Mouse (Mus musculus): ENCODE measurements around the gene Plcg1. TPM values are rescaled to one million over a fixed set of nuclear protein-coding genes. Genes with fewer than 3 reads are reported as not detected.

The Plcg1 gene
- total RNA-seq, 2 experiments from 2014 or later = 18.8 to 19.3 TPM

DNA sequence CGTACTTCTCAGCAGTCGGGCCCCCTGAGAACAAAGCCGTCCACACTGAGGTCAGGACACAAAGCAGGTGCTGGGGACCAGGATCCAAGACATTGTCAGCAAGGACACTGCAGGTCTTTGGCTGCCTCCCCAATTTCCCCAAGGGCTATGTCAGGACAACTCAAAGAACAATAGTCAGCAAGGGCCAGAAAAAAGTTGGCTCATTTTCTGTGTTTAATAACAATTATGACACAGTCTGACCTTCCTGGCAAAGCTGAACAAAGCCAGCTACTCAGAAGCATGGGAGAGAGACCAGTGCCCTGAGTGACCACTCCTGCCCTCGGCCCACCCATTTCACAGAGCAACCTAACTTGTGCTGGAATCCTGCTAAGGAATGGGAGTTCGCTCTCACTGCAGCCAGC, 35.3 kb downstream of the Plcg1 start:
- no peak for ATAC-seq (replicated peaks; ENCODE audit: low FRiP score, low TSS enrichment, poor library complexity, severe bottlenecking)

DNA sequence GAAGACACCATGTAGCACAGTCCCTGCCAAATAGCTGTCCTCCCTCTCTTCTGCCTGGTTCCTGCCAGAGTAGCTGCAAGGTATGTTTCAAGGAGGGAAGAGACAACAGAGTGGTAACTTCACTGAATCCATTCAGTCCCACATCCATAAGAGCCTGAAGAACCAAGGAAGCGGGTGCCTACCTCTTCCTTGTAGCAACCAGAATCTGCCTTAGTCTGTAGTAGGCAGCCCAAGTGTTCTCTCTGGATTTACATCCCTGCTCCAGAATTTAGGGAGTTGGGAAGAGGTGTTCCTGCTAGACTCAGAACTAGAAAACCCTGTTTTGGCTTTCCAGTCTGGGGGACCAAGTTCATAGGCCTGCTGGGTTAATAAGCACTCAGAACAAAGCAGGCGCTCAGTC, 36.1 kb downstream of the Plcg1 start:
- no peak for ATAC-seq (replicated peaks; ENCODE audit: low FRiP score, low TSS enrichment, poor library complexity, severe bottlenecking)

DNA sequence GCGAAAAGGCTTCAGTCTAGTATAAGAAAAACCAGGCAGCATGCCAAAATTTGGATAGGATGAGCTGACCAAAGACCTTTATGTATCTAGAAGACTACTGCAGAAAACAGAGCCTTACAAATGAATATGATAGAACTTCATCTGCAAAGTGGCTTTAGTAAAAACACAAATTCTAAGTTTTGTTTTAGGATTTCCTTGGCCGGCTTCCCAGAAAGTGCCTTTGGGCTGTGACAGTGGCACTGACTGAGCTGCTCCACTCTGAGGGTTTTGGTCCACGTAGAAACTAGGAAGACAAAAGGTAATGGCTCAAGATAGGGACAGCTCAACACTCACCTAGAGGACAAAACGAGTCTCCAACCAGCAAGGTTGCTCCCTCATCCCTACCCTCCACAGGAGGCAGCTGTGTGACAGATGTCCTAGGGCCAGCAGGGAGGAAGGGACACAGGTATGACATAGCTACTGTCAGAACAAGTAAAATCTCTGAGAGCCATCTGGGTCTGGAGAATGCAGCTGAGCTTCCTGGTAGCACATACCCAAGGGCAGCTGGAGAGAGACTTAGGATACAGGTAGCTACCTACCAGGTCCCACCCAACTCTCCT, 37.1 kb downstream of the Plcg1 start:
- no peak for ATAC-seq (replicated peaks; ENCODE audit: low FRiP score, low TSS enrichment, poor library complexity, severe bottlenecking)

DNA sequence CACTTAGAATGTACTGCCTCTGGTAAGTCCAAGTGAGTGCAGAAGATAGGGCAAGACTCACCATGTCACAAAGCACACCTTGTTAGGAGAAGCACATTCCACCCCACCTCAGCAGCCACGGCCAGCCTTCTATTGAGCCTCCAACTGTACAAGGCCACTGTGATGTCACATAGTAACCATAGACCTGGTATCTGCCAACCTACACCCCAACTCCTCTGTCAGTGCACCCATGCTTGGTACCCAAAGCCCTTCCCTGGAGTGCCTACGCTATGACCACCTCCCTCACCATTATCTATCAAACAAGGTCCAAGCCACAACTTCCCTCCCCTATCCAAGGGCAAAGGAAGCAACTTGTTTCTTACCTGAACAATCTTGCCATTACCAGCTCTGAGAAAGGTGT, 37.9 kb downstream of the Plcg1 start:
- no peak for ATAC-seq (replicated peaks; ENCODE audit: low FRiP score, low TSS enrichment, poor library complexity, severe bottlenecking)

DNA sequence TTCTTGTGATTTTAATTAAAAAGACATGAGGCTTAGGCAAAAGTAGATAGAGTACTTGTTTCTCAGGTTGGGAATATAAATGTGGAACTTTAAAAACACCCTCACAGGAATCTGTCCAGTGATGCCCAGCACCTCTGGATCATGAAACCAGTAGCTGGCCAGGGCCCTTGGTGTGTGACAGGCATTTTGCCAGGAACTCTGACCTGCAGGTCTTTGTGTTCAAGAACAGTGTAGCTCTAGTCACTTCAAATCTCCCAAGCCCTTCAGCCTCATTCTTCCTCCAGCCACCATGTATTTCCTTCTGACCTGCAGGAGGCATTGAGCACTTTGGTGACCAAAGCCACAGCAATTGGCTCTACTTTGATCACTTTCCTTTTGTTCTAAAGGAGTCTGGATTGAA, 39.3 kb downstream of the Plcg1 start:
- no peak for ATAC-seq (replicated peaks; ENCODE audit: low FRiP score, low TSS enrichment, poor library complexity, severe bottlenecking)

DNA sequence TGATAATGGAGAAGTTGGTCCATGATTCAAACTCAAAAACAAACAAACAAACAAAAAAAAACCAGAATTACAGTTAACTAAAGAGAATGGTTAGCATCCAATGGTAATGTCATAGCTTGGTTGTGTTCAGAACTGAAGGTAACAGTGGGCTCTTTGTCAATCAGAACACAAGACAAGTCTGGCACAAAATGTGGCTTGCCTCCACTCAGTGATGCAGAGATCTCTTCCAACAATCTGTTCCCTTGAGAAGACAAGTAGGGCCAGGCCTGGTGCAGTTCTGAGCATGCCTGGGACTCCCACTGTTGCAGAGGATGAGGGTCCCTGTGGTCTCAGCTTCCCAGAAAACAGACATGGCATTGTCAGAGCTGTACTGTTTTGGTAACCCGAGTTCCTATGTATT, 39.8 kb downstream of the Plcg1 start:
- ATAC-seq (replicated peaks; ENCODE audit: low FRiP score, low TSS enrichment, poor library complexity, severe bottlenecking) = no peak

DNA sequence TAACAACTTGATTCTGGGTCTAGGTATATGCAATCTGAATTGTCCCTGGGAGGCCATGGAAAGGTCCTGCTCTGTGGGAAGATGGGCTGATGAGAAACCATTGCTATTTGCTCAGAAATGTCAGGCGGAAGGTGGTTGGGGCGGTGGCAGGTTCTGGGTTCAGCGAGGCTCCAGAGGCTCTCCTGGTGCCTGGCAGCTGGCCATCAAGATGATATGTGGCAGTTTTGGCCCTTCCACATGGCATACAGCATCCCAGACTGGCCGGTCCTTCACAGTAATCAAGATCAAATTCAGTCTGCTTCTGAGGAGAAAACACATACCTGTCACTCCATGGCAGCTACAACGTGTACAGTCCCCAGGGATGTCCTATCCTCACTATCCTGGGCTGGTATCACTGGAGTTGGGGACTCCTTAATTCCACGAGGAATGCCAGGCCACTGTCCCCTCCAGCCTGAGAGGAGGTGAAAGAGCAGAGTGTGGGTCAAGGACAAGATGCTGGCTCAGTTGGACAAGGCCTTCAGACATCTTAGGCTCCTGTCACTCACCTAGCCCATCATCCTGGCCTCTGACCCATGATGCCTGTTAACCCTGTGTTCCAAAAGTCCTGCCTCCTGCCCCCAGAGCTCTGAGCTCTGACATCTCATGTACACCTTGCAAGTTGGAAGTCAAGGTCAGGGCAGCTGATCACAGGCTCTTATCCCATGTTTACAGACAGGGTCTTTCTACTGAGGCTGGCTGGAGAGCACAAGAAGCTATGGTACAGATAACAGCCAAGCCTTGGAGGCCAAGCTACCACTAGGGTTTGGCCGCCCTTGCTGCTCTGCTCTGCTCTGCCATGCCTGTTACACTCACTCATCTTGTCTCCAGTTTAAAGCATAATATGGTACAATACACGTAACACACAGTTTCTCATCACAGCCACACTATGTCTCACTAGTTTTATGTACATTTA, 40.5 kb downstream of the Plcg1 start:
- peak; percentile 53; the same call in 1 of the 2 replicates for ATAC-seq (replicated peaks; ENCODE audit: low FRiP score, low TSS enrichment, poor library complexity, severe bottlenecking)

DNA sequence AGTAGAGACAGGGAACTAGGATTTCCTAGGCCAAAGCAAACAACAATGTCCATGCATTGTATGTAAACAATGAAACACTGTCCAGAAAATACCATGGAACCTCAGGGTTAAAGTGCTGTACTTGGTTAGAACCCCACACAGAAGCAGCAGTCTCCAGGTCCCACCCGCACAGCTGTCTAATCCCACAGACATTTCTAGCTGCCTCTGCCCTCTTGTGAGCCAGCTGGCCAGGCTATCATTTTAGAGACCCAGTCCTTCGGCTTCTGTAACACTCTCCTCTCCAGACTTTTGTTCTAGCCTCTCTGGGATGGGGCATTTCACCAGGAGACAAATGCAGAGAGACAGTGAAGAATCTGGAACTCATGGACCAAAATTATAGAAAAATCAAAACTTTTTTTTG, 46.9 kb downstream of the Plcg1 start:
- ATAC-seq (replicated peaks; ENCODE audit: low FRiP score, low TSS enrichment, poor library complexity, severe bottlenecking) = no peak

DNA sequence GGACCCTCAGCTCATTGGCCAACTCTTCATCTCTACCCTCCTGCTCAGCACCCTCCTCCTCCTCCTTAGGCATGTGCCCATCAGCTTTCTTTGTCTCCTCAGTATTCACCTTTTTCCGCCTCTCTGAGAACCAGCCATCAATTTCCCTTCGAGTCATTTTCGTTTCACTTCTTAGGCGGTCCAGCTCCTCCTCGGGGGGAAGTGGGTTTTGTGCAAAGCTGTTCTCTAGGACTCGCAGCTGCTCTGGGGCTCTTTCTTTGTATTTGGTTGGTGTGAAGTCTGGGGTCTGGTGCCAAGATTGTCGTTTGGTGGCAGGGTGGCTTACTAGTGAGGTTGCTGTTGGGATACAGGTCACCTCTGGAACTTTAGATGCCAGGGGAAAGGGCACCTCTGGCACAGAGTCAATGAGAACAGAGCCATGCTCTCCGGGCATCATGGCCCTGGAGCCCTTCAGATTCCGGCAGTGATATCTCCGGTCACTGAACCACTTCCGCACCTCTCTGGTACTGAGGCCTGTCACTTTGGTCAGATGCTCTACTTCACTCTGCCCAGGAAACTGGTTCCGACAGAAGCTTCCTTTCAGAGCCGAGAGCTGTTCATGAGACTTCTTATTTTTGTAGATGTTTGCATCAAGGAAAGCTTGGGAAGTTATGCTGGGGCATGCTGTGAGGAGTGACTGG, 49.2 kb downstream of the Plcg1 start:
- no peak for ATAC-seq (replicated peaks; ENCODE audit: low FRiP score, low TSS enrichment, poor library complexity, severe bottlenecking)

DNA sequence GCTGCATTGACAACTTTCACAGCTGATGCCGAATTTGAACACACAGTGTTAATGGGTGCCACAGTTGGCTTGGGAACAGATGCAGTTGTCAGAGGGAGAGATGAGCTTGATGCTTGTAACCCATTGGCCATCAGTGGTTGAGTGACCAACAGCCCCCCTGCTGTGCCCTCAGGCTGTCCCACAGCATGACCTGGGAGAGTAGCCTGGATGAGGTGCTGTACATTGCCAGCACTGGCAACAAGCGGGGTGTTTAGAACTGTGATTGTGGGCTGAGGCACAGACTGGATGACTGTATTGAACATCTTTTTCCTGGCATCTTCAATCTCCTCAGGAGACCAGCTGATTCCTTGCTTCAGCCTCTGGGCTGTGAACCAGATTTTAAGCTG, 49.7 kb downstream of the Plcg1 start:
- ATAC-seq (replicated peaks; ENCODE audit: low FRiP score, low TSS enrichment, poor library complexity, severe bottlenecking) = no peak

DNA sequence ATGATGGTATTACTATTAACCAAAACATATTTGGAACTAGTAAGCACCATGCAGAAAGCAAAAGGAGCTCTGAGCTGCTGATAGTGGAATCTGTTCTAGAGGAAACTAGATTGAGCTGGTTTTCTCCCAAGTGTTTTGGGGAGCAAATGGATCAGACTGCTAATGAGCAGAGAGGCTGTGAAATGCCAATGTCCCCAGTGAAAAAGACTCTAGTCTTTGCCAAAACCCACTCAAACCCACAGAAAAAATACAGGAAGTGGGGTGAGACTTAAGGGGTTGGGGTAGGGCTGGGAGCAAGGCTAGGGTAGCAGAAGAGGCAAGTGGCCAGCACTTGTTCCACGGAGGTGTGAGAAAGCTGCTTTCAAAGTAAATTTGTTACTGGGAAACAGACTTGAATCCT, 55.2 kb downstream of the Plcg1 start:
- ATAC-seq (replicated peaks; ENCODE audit: low FRiP score, low TSS enrichment, poor library complexity, severe bottlenecking) = no peak

DNA sequence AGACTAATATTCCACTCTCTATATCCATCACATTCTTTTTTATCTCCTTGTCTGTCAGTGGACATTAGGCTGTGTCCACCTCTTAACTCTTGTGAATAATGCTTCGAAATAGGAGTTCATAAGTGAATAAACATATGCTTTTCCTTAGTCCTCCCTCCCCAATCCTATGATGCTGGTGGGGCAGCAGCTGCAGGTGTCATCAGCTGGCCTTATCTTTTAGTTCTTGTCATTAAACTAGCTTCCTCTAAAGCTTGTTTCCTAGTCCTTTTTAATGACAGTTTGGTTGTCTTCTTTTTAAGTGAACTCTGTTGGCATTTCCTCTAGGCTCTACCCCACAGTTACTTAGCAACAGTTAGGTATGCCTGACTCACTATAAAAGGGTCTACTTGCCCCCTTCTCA, 57.9 kb downstream of the Plcg1 start:
- ATAC-seq (replicated peaks; ENCODE audit: low FRiP score, low TSS enrichment, poor library complexity, severe bottlenecking) = no peak

DNA sequence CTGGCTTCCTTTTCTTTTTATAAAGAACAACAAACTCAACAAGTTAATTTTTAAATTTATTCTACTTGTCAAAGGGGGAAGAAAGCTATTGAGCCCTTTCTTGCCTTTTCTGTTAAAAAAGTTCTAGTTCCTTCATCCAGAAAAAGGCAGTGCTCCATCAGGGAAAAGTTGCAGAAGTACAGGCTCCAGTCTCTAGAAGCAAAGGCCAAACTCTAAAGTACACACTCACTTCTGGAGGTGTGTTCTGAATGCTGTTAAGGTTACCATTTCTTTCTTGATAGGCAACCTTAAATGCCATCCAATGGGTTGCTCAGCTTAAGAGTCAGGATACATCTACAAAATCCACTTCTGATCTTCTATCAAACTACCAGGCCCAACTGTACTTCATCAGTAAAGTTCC, 58.6 kb downstream of the Plcg1 start:
- no peak for ATAC-seq (replicated peaks; ENCODE audit: low FRiP score, low TSS enrichment, poor library complexity, severe bottlenecking)

DNA sequence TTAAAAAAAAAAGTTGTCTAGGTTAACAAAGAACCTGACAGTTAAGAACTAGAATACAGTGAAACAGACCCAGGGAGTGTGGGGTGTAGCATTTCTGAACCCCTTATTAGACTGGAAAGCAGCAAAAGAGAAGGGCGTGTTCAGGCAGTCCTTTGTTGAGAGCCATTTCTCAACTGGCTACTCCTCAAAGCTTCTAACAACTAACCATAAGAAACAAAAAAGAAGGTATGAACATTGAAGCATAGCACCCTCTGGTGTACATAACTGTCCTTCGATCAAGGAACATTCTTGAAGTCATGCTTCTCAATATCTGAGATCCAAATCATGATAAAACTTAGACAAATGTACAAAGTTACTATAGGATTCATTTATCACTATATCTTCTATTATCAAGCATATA, 62.0 kb downstream of the Plcg1 start:
- ATAC-seq (replicated peaks; ENCODE audit: low FRiP score, low TSS enrichment, poor library complexity, severe bottlenecking) = peak; percentile 63

DNA sequence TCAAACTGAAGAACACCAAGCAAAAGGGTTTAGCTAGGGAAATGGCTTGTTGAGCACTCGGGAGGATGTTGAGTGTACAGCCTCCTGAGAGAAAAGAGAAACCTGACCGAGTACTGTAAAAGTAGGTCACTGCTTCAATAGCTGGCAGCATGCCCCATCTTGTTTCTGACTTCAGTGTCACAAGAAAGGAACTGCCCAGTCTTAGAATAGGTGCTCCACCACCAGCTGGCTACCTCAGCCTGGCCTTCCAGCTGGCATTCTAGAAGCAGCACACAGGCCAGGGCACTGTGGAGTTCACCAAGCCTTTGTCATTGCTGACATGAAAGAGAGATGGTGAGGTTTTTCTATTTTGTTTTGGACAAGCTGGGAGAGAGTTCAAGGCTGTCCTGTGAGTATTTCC, 65.9 kb downstream of the Plcg1 start:
- ATAC-seq (replicated peaks; ENCODE audit: low FRiP score, low TSS enrichment, poor library complexity, severe bottlenecking) = no peak

DNA sequence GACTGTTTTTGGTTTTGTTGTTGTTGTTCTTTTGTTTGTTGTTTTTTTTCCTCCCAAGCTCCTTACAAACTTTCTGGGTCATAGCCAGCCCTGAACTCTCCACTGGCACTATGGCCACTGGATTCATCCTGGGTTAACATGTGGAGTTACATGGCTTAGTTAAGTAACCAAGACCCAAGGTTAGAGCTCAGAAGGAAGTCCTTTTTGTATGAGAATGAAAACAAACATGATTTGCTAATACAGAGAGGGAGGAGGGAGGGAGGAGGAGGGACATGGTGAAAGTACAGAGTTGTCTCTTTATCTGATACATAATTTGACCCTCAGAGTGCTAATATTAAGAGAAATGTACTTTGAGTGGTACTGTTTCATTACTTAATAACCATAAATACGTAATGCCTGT, 67.1 kb downstream of the Plcg1 start:
- ATAC-seq (replicated peaks; ENCODE audit: low FRiP score, low TSS enrichment, poor library complexity, severe bottlenecking) = no peak

DNA sequence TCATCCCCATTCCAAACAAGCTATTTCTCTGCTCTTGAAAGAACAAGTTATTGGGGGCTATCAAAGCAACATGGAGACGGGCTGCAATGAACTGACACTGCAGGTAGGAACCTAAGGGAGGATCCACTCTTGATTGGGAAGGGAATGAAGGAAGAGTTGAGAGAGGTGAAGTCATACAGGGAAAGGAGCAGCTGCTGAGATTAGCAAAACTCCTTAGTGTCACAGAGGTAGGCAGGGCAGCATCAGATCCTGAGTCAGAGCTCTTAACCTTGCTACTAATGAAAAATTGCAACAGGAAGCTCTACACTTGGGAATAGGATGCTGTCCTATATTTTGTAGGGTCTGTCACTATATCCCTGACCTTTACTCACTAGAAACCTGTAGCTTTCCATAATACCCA, 69.9 kb downstream of the Plcg1 start:
- no peak for ATAC-seq (replicated peaks; ENCODE audit: low FRiP score, low TSS enrichment, poor library complexity, severe bottlenecking)

DNA sequence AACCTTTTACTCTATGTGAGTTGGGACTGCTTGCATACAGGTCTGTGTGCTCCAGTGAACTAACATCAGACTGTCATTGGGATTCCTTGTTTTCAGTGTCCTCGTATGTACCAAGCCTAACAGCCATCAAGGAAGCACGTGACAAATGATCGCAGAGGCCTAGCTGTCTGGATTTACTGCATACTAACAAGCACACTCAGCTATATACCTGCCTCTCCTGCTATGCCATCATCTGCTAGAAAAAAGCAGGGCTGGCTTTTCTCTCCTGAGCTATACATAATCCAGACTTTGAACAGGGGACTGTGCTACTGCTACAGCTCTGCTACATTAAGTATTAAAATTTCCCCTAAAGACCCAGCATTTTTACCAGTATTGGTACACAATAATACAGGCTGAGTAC, 71.2 kb downstream of the Plcg1 start:
- ATAC-seq (replicated peaks; ENCODE audit: low FRiP score, low TSS enrichment, poor library complexity, severe bottlenecking) = no peak

DNA sequence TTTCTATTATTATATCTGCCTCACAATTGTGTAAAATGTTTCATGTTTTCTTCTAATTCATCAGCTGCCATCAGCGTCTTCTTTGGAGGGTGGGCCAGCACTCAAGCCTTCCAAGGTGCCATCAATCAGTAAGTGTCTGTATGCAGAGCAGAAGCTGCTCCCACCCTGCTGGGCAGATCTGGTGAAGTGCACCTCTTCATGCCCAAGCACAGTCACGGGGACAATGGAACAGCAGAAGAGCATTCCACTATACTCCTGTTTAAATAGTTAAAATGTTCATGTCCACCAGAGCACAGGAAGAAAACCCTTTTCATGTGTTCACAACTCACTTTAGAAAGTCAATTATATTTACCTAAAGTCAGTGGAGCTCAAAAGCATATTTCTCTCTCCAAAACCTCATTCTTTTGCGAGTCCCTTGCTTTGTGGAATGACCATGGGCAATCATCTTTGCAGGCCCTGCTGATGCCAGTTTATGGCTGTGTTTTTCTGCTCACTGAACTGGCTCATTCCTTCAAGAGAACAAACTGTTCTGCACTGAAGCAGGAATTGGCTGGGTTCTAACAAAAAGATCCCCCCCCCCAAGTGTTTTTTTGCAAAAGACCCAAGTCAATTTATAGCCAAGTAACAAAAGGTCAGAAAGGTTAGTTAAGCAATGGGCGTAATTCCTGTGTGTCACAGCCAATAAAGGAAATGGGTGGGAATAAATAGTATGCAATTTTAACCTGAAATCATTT, 73.9 kb downstream of the Plcg1 start:
- no peak for ATAC-seq (replicated peaks; ENCODE audit: low FRiP score, low TSS enrichment, poor library complexity, severe bottlenecking)

DNA sequence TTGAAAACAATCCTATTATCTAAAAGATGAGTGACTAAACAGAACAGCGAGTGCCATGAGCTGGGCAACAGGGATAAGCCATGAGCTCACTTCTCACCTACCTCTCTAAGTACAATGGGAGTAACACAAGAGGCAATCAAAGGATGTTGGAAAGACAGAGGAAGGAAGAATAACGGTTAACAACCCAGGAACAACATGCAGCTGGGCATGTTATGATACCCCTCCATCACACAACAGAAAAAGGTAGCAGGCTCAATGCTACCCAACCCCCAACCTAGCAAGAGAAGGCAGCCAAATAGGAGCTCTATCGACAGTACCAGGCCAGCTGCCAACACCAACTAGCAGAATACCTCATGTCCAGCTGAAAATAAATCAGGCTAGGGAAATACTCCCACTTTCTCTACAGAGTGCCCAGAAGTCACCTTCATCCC, 75.0 kb downstream of the Plcg1 start:
- no peak for ATAC-seq (replicated peaks; ENCODE audit: low FRiP score, low TSS enrichment, poor library complexity, severe bottlenecking)
